Mouse (Mus musculus) heart, embryonic 14.5 days (tissue): ENCODE results near the gene Cyp26b1. TPM values are rescaled to one million over a fixed set of nuclear protein-coding genes. Genes with fewer than 3 reads are reported as not detected.
"Not testable (repeated sequence)": the region's sequence is repeated elsewhere in the genome, so short reads cannot be mapped to it uniquely, and the experiment has no call there.

Source experiments
- ATAC-seq: fragments of 200-750 bp; cut with Nextera tagmentation; 2 replicates; pipeline ENCODE4 v1.8.0; 2017; ENCODE audit warnings: low read depth, moderate TSS enrichment; ENCODE audit not compliant: insufficient number of reproducible peaks, insufficient read depth, low FRiP score
- H3K27ac ChIP-seq, 2 experiments: fragments of 200-500 bp in 1 of 2; fragments of 300-500 bp in 1 of 2; sonication (generic) in 1 of 2; replicated peaks in 1 of 2; 2 replicates each; pipeline ENCODE4 v1.5.1; 2012 to 2014; ENCODE audit warnings: low read depth in 2 of 2, low read length in 2 of 2, control low read depth in 1 of 2, mild to moderate bottlenecking in 1 of 2, mixed read lengths in 1 of 2; ENCODE audit not compliant: control insufficient read depth in 1 of 2, insufficient read depth in 1 of 2
- H3K27me3 ChIP-seq: fragments of 300-500 bp; sonication (generic); 2 replicates; pipeline ENCODE4 v1.6.1; 2014; ENCODE audit warnings: mild to moderate bottlenecking, low read length, control low read depth; ENCODE audit not compliant: control insufficient read depth, insufficient read depth
- H3K36me3 ChIP-seq: fragments of 300-500 bp; sonication (generic); 2 replicates; pipeline ENCODE4 v1.6.1; 2014; ENCODE audit warnings: mild to moderate bottlenecking, control low read depth, low read length, mixed read lengths; ENCODE audit not compliant: control insufficient read depth, insufficient read depth
- H3K4me1 ChIP-seq, 2 experiments: fragments of 200-500 bp in 1 of 2; fragments of 300-500 bp in 1 of 2; sonication (generic) in 1 of 2; 2 replicates each; pipeline ENCODE4 v1.6.1; 2012 to 2014; ENCODE audit warnings: low read length in 2 of 2, control low read depth in 1 of 2, mixed read lengths in 1 of 2; ENCODE audit not compliant: control insufficient read depth in 2 of 2, insufficient read depth in 2 of 2
- H3K4me2 ChIP-seq: fragments of 300-500 bp; sonication (generic); 2 replicates; pipeline ENCODE4 v1.6.1; 2014; ENCODE audit warnings: mild to moderate bottlenecking, low read length
- H3K4me3 ChIP-seq, 2 experiments: fragments of 200-500 bp in 1 of 2; fragments of 300-500 bp in 1 of 2; sonication (generic) in 1 of 2; 2 replicates each; pipeline ENCODE4 v1.5.1; 2012 to 2014; ENCODE audit warnings: low read length in 2 of 2, mild to moderate bottlenecking in 2 of 2, control low read depth in 1 of 2, low read depth in 1 of 2, moderate library complexity in 1 of 2; ENCODE audit not compliant: control insufficient read depth in 1 of 2, insufficient read depth in 1 of 2
- H3K9ac ChIP-seq: fragments of 300-500 bp; sonication (generic); 2 replicates; pipeline ENCODE4 v1.6.1; 2014; ENCODE audit warnings: mild to moderate bottlenecking, low read length
- H3K9me3 ChIP-seq: fragments of 300-500 bp; sonication (generic); 2 replicates; pipeline ENCODE4 v1.6.1; 2016; ENCODE audit warnings: low read length, control low read depth; ENCODE audit not compliant: control insufficient read depth
- WGBS: fragments of 180-500 bp; shearing (Covaris S2); extraction: QIAGEN DNeasy Blood & Tissue Kit; methylation state at CpG from one replicate; pipeline ENCODE4 v1.1.7; 2014; 5-methylcytosine and 5-hydroxymethylcytosine counted together
- polyA plus RNA-seq: library from polyadenylated mRNA; unstranded; fragments of >200 nt; fragmentation: Nextera tagmentation; extraction: Ambion mirVana; gene quantifications from 2 replicates; pipeline ENCODE4 v1.2.1, GENCODE M21; 2014

Cyp26b1 gene
- polyA plus RNA-seq, 1 experiment from 2014 or later: 0.62 TPM

DNA sequence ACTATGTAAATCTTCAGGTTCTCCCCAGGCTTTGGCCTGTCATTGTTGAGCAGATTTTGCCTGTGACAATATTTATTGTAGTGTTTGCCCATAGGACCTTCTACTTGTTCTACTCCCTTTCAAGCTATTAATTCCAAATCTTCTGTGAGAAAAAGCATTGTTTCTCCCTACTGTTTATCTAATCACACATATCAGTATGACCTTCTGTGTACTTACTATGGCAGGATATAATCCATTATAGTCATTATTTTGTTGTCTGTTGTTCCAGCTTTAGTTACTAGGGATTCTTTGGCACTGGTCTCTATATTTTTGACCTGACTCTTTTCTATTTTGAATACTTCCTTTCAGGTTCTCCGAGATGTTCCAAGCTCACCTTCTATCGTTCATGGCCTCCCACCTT is 32.7 kb upstream of the Cyp26b1 start:
- no peaks in the 10 kb centered on the region for H3K9me3 ChIP-seq
- H3K27ac ChIP-seq: no peak overlapping the region
- no peak for ATAC-seq
- H3K27me3 ChIP-seq: no peaks in the 10 kb centered on the region
- H3K4me2 ChIP-seq: no peak overlapping the region
- H3K4me3 ChIP-seq: no peak overlapping the region
- 0 out of 4 replicates have a peak, but pooled peaks cover 0 to 2% of the 10 kb centered on the region in 2 experiments for H3K4me1 ChIP-seq
- WGBS: 77% methylated on average over 2 of the region's 2 CpGs
- no peak overlapping the region for H3K9ac ChIP-seq
- H3K36me3 ChIP-seq: no peaks in the 10 kb centered on the region

DNA sequence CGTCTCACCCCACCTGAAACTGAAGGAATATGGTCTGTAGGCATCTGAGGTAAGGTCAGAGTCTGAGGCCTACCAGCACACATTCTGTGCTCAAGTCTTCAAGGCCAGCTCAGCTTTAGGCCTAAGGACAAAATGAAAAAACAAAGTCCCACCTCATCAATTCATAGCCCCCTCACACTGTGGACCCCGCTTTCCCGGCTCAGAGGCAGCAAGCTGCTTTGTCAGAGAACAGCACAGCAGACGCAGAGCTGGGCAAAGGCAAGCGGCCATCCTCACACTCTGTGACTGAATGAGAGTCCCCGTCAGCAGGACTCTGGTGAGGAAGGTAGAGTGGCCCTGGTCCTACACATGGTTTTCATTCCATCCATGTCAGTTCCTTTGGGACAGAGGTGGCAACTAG is 25.5 kb upstream of the Cyp26b1 start:
- no peaks in the 10 kb centered on the region for H3K27me3 ChIP-seq
- no peak overlapping the region for H3K27ac ChIP-seq
- no peak overlapping the region for H3K4me2 ChIP-seq
- no peak overlapping the region for H3K4me3 ChIP-seq
- no peak for ATAC-seq
- no peak overlapping the region for H3K9ac ChIP-seq
- H3K9me3 ChIP-seq: no peaks in the 10 kb centered on the region
- peaks cover 13% of the 10 kb centered on the region; the same call in 1 of the 2 replicates for H3K36me3 ChIP-seq
- H3K4me1 ChIP-seq: no peaks in the 10 kb centered on the region
- WGBS: 80% methylated on average over 6 of the region's 6 CpGs

DNA sequence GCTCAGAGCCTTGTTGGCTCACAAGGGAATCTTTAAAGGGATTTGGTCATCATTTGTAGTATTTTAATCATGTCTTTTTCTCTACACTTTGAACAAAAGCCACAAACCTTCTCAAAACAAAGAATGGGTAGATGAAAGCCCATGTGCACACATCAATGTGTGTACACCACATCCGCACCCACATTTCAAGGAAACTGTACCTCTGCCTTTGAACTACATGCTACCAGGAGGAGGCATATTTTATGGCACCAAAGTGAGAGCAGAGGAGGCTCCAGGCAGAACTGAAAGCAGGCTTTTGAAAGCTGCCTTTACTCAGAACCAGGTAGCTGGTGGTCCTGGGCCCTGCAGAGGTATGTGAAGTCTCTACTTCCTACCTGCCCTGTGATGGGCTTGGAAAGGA is 23.3 kb upstream of the Cyp26b1 start:
- Histone ChIP-seq H3K4me3 (no peak overlapping the region), H3K27me3 (no peaks in the 10 kb centered on the region), H3K36me3 (peaks cover 13% of the 10 kb centered on the region; the same call in 1 of the 2 replicates), H3K4me2 (no peak overlapping the region), H3K9ac (no peak overlapping the region), H3K27ac (no peak overlapping the region), H3K9me3 (no peaks in the 10 kb centered on the region), H3K4me1 (no peaks in the 10 kb centered on the region)
- WGBS: 93% methylated on average over 1 of the region's 1 CpGs
- ATAC-seq: no peak

DNA sequence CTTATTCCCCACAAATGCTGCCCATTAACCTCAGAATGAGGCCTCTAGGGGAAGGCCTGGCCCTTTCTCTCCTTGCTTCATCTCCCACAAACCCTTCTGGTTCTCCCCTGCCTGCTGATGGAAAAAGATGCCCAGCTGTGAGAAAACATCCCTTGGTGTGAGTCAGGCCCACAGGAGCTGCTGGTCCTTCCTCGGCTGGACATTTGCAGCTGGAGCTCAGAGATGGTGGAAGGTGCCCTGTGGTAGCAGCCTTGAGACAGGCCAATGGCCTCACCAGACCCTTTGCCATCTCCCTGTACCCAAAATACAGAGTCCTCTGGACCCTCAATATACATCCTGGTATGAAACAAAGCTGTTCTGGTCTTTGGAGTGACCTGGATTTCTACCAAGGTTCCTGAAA is 22.9 kb upstream of the Cyp26b1 start:
- Histone ChIP-seq H3K9ac (no peak overlapping the region), H3K4me1 (no peaks in the 10 kb centered on the region), H3K9me3 (no peaks in the 10 kb centered on the region), H3K27me3 (no peaks in the 10 kb centered on the region), H3K36me3 (peaks cover 13% of the 10 kb centered on the region; the same call in 1 of the 2 replicates), H3K4me3 (no peak overlapping the region), H3K4me2 (no peak overlapping the region), H3K27ac (no peak overlapping the region)
- no peak for ATAC-seq
- 68% methylated on average over 1 of the region's 1 CpGs for WGBS

DNA sequence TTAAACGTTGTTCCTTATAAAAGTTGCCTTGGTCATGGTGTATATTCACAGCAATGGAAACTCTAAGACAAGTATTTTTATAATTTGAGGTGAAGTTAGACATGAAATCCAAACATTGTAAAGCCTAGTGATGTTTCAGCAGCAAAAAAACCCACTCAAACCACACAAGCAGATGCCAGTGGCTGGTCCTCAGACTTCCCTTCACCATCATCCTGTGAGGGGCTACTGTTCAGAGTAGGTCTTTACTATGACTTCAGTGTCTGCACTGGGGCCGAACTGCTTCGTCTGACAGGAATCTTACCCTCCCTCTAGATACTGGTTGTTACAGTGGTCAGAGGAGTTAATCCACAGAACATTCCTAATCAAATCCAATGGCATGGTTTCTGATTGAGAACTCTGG is 19.9 kb upstream of the Cyp26b1 start:
- Histone ChIP-seq H3K27me3 (no peaks in the 10 kb centered on the region), H3K9ac (no peak overlapping the region), H3K4me2 (no peak overlapping the region), H3K4me3 (no peak overlapping the region), H3K36me3 (no peaks in the 10 kb centered on the region), H3K27ac (no peak overlapping the region), H3K9me3 (no peaks in the 10 kb centered on the region), H3K4me1 (no peaks in the 10 kb centered on the region)
- WGBS: 87% methylated on average over 3 of the region's 3 CpGs
- ATAC-seq: no peak

DNA sequence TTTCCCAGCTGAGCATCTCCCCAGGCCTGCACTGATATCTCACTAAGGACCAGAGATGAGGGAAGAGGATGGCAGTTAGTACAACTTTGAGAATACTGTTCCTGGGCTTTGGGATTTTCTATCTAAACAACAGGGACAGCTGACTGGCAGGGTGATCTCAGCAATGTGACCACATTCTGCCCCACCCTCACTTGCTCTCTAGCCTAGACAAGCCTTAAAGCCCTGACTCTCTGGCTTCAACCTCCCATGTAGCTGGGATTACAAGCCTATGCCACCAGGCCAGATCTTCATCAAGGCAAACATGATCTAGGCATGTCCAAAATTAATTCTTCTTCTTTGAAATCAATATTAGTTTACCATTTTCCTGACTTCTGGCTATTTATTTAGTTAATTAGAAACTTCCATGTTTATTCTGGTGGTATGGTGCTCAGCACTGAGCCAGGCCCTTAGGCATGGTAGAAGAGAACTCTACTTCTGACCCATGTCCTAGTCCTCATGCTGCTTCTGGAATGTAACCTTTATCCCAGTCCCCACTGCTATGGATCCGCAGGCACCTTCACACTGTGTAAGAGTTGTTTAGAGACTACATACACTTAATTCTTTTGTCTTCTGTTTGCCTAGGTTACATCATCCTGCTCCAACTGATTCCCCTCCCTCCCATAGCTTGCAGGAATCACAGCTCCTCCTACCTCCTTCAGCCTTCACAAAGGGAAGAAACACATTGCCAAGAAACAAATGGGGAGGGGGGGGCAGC is 7.6 kb upstream of the Cyp26b1 start:
- WGBS: 18% methylated on average over 1 of the region's 1 CpGs
- H3K4me1 ChIP-seq: no peaks in the 10 kb centered on the region
- no peak overlapping the region for H3K4me3 ChIP-seq
- H3K36me3 ChIP-seq: no peaks in the 10 kb centered on the region
- no peaks in the 10 kb centered on the region for H3K9me3 ChIP-seq
- H3K9ac ChIP-seq: no peak overlapping the region
- no peak for ATAC-seq
- no peak overlapping the region for H3K27ac ChIP-seq
- no peak overlapping the region for H3K4me2 ChIP-seq
- no peaks in the 10 kb centered on the region for H3K27me3 ChIP-seq

DNA sequence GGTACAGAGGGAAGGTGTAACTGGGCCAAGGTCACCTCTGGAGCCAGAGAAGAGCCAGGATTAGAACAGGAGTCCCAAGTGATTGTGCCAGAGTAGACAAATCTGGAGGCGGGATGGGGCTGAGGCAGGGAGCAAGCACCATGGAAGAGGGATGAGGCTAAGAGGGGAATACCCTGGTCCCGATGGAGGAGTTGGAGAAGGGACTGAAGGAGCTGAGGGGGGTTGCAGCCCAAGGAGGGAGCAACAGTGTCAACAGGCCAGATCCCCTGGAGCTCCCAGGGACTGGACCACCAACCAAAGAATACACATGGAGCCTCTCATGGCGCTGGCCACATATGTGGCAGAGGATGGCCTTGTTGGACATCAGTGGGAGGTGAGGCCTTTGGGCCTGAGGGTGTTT is 5.6 kb upstream of the Cyp26b1 start:
- H3K4me2 ChIP-seq, H3K9me3 ChIP-seq, H3K4me3 ChIP-seq, H3K4me1 ChIP-seq, H3K27me3 ChIP-seq, H3K36me3 ChIP-seq, H3K27ac ChIP-seq, ATAC-seq, H3K9ac ChIP-seq: not testable (repeated sequence)
- 78% methylated on average over 3 of the region's 3 CpGs for WGBS

DNA sequence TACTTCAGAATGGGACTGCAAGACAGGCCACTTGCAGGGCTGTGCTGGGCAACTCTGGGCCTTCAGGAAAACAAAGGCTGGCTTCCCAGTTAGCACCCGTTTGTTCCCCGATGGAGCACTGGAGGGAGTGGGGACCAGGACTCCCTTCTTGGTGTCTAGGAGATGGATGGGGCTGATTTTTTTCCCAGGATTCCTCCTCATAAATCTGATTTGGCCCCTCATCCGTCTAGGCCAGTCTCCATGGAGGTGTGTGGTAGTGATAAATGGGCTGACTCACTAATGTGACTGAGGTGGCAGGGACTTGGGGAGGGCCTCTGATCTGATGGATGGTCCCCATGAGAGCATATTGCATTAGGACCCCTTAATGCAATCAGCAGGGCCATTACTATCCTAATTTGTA is 5.0 kb upstream of the Cyp26b1 start:
- H3K4me1 ChIP-seq: peaks cover 4 to 8% of the 10 kb centered on the region in 2 experiments; a peak in 2 of 4 replicates
- no peaks in the 10 kb centered on the region for H3K27me3 ChIP-seq
- WGBS: 81% methylated on average over 3 of the region's 3 CpGs
- H3K36me3 ChIP-seq: no peaks in the 10 kb centered on the region
- no peak for ATAC-seq
- no peaks in the 10 kb centered on the region for H3K9me3 ChIP-seq
- H3K9ac ChIP-seq: no peak overlapping the region
- H3K4me2 ChIP-seq: no peak overlapping the region
- H3K4me3 ChIP-seq: no peak overlapping the region
- no peak overlapping the region for H3K27ac ChIP-seq
